Mouse (Mus musculus) limb, embryonic 13.5 days (tissue): ENCODE data around the gene Tfrc. TPM values are rescaled to one million over a fixed set of nuclear protein-coding genes. Genes with fewer than 3 reads are reported as not detected.

Experiments
- ATAC-seq: fragments of 200-750 bp; cut with Nextera tagmentation; 2 replicates; pipeline ENCODE4 v1.8.0; 2017; ENCODE audit warnings: low read depth, moderate number of reproducible peaks, moderate TSS enrichment; ENCODE audit not compliant: low FRiP score
- H3K27ac ChIP-seq: fragments of 300-500 bp; sonication (generic); 2 replicates; pipeline ENCODE4 v1.5.1; 2015; ENCODE audit warnings: inconsistent platforms, mild to moderate bottlenecking, moderate library complexity
- H3K27me3 ChIP-seq: fragments of 300-500 bp; sonication (generic); 2 replicates; pipeline ENCODE4 v1.6.1; 2015; ENCODE audit warnings: mild to moderate bottlenecking, inconsistent platforms
- H3K36me3 ChIP-seq: fragments of 300-500 bp; sonication (generic); 2 replicates; pipeline ENCODE4 v1.6.1; 2015; ENCODE audit warnings: inconsistent platforms, mild to moderate bottlenecking, moderate library complexity
- H3K4me1 ChIP-seq: fragments of 300-500 bp; sonication (generic); 2 replicates; pipeline ENCODE4 v1.6.1; 2015; ENCODE audit warnings: inconsistent platforms
- H3K4me2 ChIP-seq: fragments of 300-500 bp; sonication (generic); replicated peaks from 2 replicates; pipeline ENCODE4 v1.6.1; 2015; ENCODE audit warnings: inconsistent platforms, mild to moderate bottlenecking, moderate library complexity
- H3K4me3 ChIP-seq: fragments of 300-500 bp; sonication (generic); 2 replicates; pipeline ENCODE4 v1.5.1; 2015; ENCODE audit warnings: moderate library complexity, mild to moderate bottlenecking, inconsistent platforms
- H3K9ac ChIP-seq: fragments of 300-500 bp; sonication (generic); 2 replicates; pipeline ENCODE4 v1.6.1; 2015; ENCODE audit warnings: mild to moderate bottlenecking, inconsistent platforms
- H3K9me3 ChIP-seq: fragments of 300-500 bp; sonication (generic); 2 replicates; pipeline ENCODE4 v1.6.1; 2016; ENCODE audit warnings: inconsistent platforms
- WGBS: fragments of 180-500 bp; shearing (Covaris S2); methylation state at CpG from one replicate; pipeline ENCODE4 v1.1.7; 2015; 5-methylcytosine and 5-hydroxymethylcytosine counted together
- polyA plus RNA-seq: library from polyadenylated mRNA; unstranded; fragments of >200 nt; fragmentation: Nextera tagmentation; extraction: Ambion mirVana; gene quantifications from 2 replicates; pipeline ENCODE4 v1.2.1, GENCODE M21; 2015

Gene Tfrc
- polyA plus RNA-seq, 1 experiment from 2014 or later, result 24.2 TPM

GRCm38 (mm10) chr16:32594701-32595100 is 14.0 kb upstream of the Tfrc start:
- Histone ChIP-seq H3K36me3 (no peaks in the 10 kb centered on the region), H3K4me2 (no peak overlapping the region), H3K9me3 (no peaks in the 10 kb centered on the region), H3K27me3 (no peaks in the 10 kb centered on the region), H3K27ac (no peak overlapping the region), H3K4me3 (no peak overlapping the region), H3K4me1 (no peaks in the 10 kb centered on the region), H3K9ac (no peak overlapping the region)
- no peak for ATAC-seq
- 78% methylated on average over 5 of the region's 5 CpGs for WGBS

- no peak for ATAC-seq
- no peak overlapping the region for H3K9ac ChIP-seq
- 81% methylated on average over 10 of the region's 10 CpGs for WGBS
These were observed 13.4 kb upstream of the Tfrc start for GRCm38 (mm10) chr16:32595142-32595855.

GRCm38 (mm10) chr16:32597909-32598381 is 10.8 kb upstream of the Tfrc start:
- no peaks in the 10 kb centered on the region for H3K4me1 ChIP-seq
- H3K36me3 ChIP-seq, result no peaks in the 10 kb centered on the region
- H3K27me3 ChIP-seq, result no peaks in the 10 kb centered on the region
- H3K4me3 ChIP-seq, result no peak overlapping the region
- no peak overlapping the region for H3K9ac ChIP-seq
- H3K9me3 ChIP-seq, result no peaks in the 10 kb centered on the region
- 0 out of 2 replicates have a peak overlapping the region, but pooled peaks have one; percentile 1 for H3K27ac ChIP-seq
- H3K4me2 ChIP-seq, result no peak overlapping the region
- no peak for ATAC-seq
- 28% methylated on average over 4 of the region's 4 CpGs for WGBS

More at GRCm38 (mm10) chr16:32595142-32595855, 13.4 kb upstream of the Tfrc start:
- H3K4me3 ChIP-seq, result no peak overlapping the region
- H3K9me3 ChIP-seq, result no peaks in the 10 kb centered on the region
- H3K36me3 ChIP-seq, result no peaks in the 10 kb centered on the region
- no peaks in the 10 kb centered on the region for H3K4me1 ChIP-seq
- H3K27me3 ChIP-seq, result no peaks in the 10 kb centered on the region
- no peak overlapping the region for H3K4me2 ChIP-seq
- H3K27ac ChIP-seq, result no peak overlapping the region

- H3K27me3 ChIP-seq, result no peaks in the 10 kb centered on the region
- 70% methylated on average over 1 of the region's 1 CpGs for WGBS
- H3K4me3 ChIP-seq, result no peak overlapping the region
- no peak overlapping the region for H3K4me2 ChIP-seq
- no peaks in the 10 kb centered on the region for H3K36me3 ChIP-seq
- no peaks in the 10 kb centered on the region for H3K9me3 ChIP-seq
- H3K27ac ChIP-seq, result no peak overlapping the region
- no peak overlapping the region for H3K9ac ChIP-seq
- H3K4me1 ChIP-seq, result no peaks in the 10 kb centered on the region
- no peak for ATAC-seq
These were observed 9.6 kb upstream of the Tfrc start for GRCm38 (mm10) chr16:32599151-32599550.

- Histone ChIP-seq H3K9me3 (no peaks in the 10 kb centered on the region), H3K36me3 (no peaks in the 10 kb centered on the region), H3K4me1 (no peaks in the 10 kb centered on the region), H3K27me3 (no peaks in the 10 kb centered on the region), H3K9ac (no peak overlapping the region), H3K27ac (no peak overlapping the region), H3K4me2 (no peak overlapping the region), H3K4me3 (no peak overlapping the region)
- ATAC-seq, result no peak
- 79% methylated on average over 3 of the region's 3 CpGs for WGBS
These were observed 6.5 kb upstream of the Tfrc start for GRCm38 (mm10) chr16:32602193-32602685.

- Histone ChIP-seq H3K9me3 (no peaks in the 10 kb centered on the region), H3K4me1 (peaks cover 19% of the 10 kb centered on the region), H3K27me3 (no peaks in the 10 kb centered on the region), H3K4me2 (peak overlapping the region; percentile 86), H3K27ac (no peak overlapping the region), H3K9ac (no peak overlapping the region), H3K36me3 (no peaks in the 10 kb centered on the region), H3K4me3 (0 out of 2 replicates have a peak overlapping the region, but pooled peaks have one; percentile 83)
- ATAC-seq, result no peak
- 53% methylated on average over 7 of the region's 7 CpGs for WGBS
These were observed 967 bp upstream of the Tfrc start for GRCm38 (mm10) chr16:32607562-32608343.

- Histone ChIP-seq H3K27ac (0 out of 2 replicates have a peak overlapping the region, but pooled peaks have one; percentile 10), H3K9ac (peak overlapping the region; percentile 25; the same call in 1 of the 2 replicates)
- no peak for ATAC-seq
These were observed 392 bp upstream of the Tfrc start for GRCm38 (mm10) chr16:32608344-32608711.

GRCm38 (mm10) chr16:32609401-32609779 is 670 bp downstream of the Tfrc start:
- Histone ChIP-seq H3K27me3 (no peaks in the 10 kb centered on the region), H3K9me3 (no peaks in the 10 kb centered on the region), H3K4me3 (peak overlapping the region; percentile 83), H3K9ac (peak overlapping the region; percentile 78), H3K36me3 (peaks cover 3% of the 10 kb centered on the region), H3K27ac (peak overlapping the region; percentile 89; the same call in 1 of the 2 replicates), H3K4me1 (peaks cover 19% of the 10 kb centered on the region), H3K4me2 (peak overlapping the region; percentile 86)
- ATAC-seq, result no peak
- WGBS, result under 1% methylated on average over 14 of the region's 14 CpGs

More at GRCm38 (mm10) chr16:32608344-32608711, 392 bp upstream of the Tfrc start:
- Histone ChIP-seq H3K4me3 (peak overlapping the region; percentile 83), H3K27me3 (no peaks in the 10 kb centered on the region), H3K36me3 (no peaks in the 10 kb centered on the region), H3K4me2 (peak overlapping the region; percentile 86), H3K4me1 (peaks cover 19% of the 10 kb centered on the region), H3K9me3 (no peaks in the 10 kb centered on the region)
- WGBS, result 8% methylated on average over 8 of the region's 8 CpGs

GRCm38 (mm10) chr16:32610460-32611255 is 1.9 kb downstream of the Tfrc start:
- peaks cover 19% of the 10 kb centered on the region for H3K4me1 ChIP-seq
- H3K9me3 ChIP-seq, result no peaks in the 10 kb centered on the region
- no peak overlapping the region for H3K27ac ChIP-seq
- 77% methylated on average over 5 of the region's 5 CpGs for WGBS
- peak overlapping the region; percentile 83; the same call in 1 of the 2 replicates for H3K4me3 ChIP-seq
- peak overlapping the region; percentile 86 for H3K4me2 ChIP-seq
- peaks cover 14% of the 10 kb centered on the region for H3K36me3 ChIP-seq
- ATAC-seq, result no peak
- H3K9ac ChIP-seq, result no peak overlapping the region
- H3K27me3 ChIP-seq, result no peaks in the 10 kb centered on the region

- Histone ChIP-seq H3K27me3 (no peaks in the 10 kb centered on the region), H3K9me3 (no peaks in the 10 kb centered on the region), H3K4me2 (no peak overlapping the region), H3K27ac (no peak overlapping the region), H3K4me1 (peaks cover 19% of the 10 kb centered on the region), H3K4me3 (no peak overlapping the region), H3K9ac (no peak overlapping the region), H3K36me3 (peaks cover 28% of the 10 kb centered on the region)
- WGBS, result 73% methylated on average over 1 of the region's 1 CpGs
- ATAC-seq, result no peak
These were observed 3.3 kb downstream of the Tfrc start for GRCm38 (mm10) chr16:32612052-32612451.

GRCm38 (mm10) chr16:32613269-32613834 is 4.6 kb downstream of the Tfrc start:
- peaks cover 36% of the 10 kb centered on the region for H3K36me3 ChIP-seq
- WGBS, result 81% methylated on average over 3 of the region's 3 CpGs
- H3K9me3 ChIP-seq, result no peaks in the 10 kb centered on the region
- no peaks in the 10 kb centered on the region for H3K27me3 ChIP-seq
- peaks cover 15% of the 10 kb centered on the region for H3K4me1 ChIP-seq
- no peak for ATAC-seq
- no peak overlapping the region for H3K4me3 ChIP-seq
- H3K9ac ChIP-seq, result no peak overlapping the region
- no peak overlapping the region for H3K27ac ChIP-seq
- no peak overlapping the region for H3K4me2 ChIP-seq
